Mouse (Mus musculus) neural tube, embryonic 12.5 days (tissue): ENCODE data around the gene Slc44a4. TPM values are rescaled to one million over a fixed set of nuclear protein-coding genes. Genes with fewer than 3 reads are reported as not detected.
A peak's percentile ranks its signal among the peaks of the same experiment; 100 is the strongest.

Source experiments
- ATAC-seq: fragments of 200-750 bp; cut with Nextera tagmentation; 2 replicates; pipeline ENCODE4 v1.8.0; 2017; ENCODE audit warnings: low read depth, mild to moderate bottlenecking, moderate TSS enrichment, moderate library complexity; ENCODE audit not compliant: low FRiP score
- H3K27ac ChIP-seq: fragments of 300-500 bp; sonication (generic); 2 replicates; pipeline ENCODE4 v1.5.1; 2016
- H3K27me3 ChIP-seq: fragments of 300-500 bp; sonication (generic); replicated peaks from 2 replicates; pipeline ENCODE4 v1.6.1; 2016; ENCODE audit warnings: mild to moderate bottlenecking
- H3K36me3 ChIP-seq: fragments of 300-500 bp; sonication (generic); 2 replicates; pipeline ENCODE4 v1.6.1; 2016; ENCODE audit warnings: mild to moderate bottlenecking
- H3K4me1 ChIP-seq: fragments of 300-500 bp; sonication (generic); 2 replicates; pipeline ENCODE4 v1.6.1; 2016
- H3K4me2 ChIP-seq: fragments of 300-500 bp; sonication (generic); replicated peaks from 2 replicates; pipeline ENCODE4 v1.6.1; 2016; ENCODE audit warnings: mild to moderate bottlenecking
- H3K4me3 ChIP-seq: fragments of 300-500 bp; sonication (generic); 2 replicates; pipeline ENCODE4 v1.5.1; 2016
- H3K9ac ChIP-seq: fragments of 300-500 bp; sonication (generic); 2 replicates; pipeline ENCODE4 v1.6.1; 2016; ENCODE audit warnings: mild to moderate bottlenecking
- H3K9me3 ChIP-seq: fragments of 300-500 bp; sonication (generic); 2 replicates; pipeline ENCODE4 v1.6.1; 2016; ENCODE audit warnings: mild to moderate bottlenecking
- WGBS: fragments of 180-500 bp; shearing (Covaris S2); methylation state at CpG from one replicate; pipeline ENCODE4 v1.1.7; 2016; 5-methylcytosine and 5-hydroxymethylcytosine counted together
- polyA plus RNA-seq: library from polyadenylated mRNA; unstranded; fragments of >200 nt; fragmentation: Nextera tagmentation; extraction: Ambion mirVana; gene quantifications from 2 replicates; pipeline ENCODE4 v1.2.1, GENCODE M21; 2016

Gene Slc44a4
- not detected in 2 replicates for polyA plus RNA-seq

- no peaks in the 10 kb centered on the region for H3K27me3 ChIP-seq
- no peak within 1 kb of the TSS for H3K4me2 ChIP-seq
- WGBS, result 34% methylated on average over 18 of the region's 18 CpGs
- no peak within 1 kb of the TSS for H3K27ac ChIP-seq
- no peak for ATAC-seq
- H3K4me1 ChIP-seq, result no peaks in the 10 kb centered on the region
- no peak within 1 kb of the TSS for H3K9ac ChIP-seq
- no peaks in the 10 kb centered on the region for H3K9me3 ChIP-seq
- peaks cover 50% of the 10 kb centered on the region for H3K36me3 ChIP-seq
- H3K4me3 ChIP-seq, result no peak within 1 kb of the TSS
Measured at GRCm38 (mm10) chr17:34913930-34914665, at the start of gene Slc44a4. Gene Slc44a4, plus strand, starts transcription at chr17:34914466.

DNA sequence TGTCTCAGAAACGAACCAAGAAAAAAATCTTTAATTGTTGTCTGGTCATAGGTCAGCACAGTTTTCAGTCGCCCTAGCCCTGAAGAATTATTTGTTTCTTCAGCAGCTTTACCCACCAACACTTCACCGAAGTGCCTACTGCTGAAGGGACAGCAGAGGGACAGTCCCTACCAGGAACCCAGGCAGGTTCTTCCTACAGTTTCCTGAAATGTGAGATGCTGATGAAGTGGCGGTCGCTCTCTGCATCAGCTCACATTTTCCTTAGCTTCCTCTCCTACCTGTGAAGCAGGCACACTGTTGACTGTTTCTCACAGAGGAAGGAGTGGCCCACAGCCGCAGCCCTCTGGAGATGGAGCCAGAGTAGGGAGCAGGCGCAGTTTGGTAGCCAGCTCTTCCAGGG is 48.3 kb upstream of the Slc44a4 start:
- Histone ChIP-seq H3K4me2 (no peak overlapping the region), H3K9me3 (no peaks in the 10 kb centered on the region), H3K4me3 (no peak overlapping the region), H3K4me1 (no peaks in the 10 kb centered on the region), H3K36me3 (no peaks in the 10 kb centered on the region), H3K27me3 (no peaks in the 10 kb centered on the region), H3K9ac (no peak overlapping the region), H3K27ac (no peak overlapping the region)
- 69% methylated on average over 7 of the region's 7 CpGs for WGBS
- no peak for ATAC-seq

DNA sequence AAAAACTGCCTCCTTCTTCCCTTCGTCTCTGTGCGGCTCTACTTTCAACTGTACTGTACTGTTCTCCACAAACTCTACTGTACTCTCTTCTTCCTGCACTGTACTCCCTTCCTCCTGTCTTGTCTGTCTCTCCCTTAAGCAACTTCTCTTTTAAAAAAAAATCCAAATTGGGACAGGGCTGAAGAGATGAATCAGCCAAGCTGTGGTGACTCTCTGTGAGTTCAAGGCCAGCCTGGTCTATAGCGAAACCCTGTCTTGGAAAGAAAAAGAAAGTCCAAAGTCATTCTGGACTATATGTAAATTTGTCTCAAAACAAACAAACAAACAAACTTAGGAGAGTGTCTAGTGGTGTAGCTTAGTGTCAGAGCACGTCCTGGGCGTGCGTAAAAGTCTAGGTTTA is 39.9 kb upstream of the Slc44a4 start:
- Histone ChIP-seq H3K36me3 (no peaks in the 10 kb centered on the region), H3K9me3 (no peaks in the 10 kb centered on the region), H3K27me3 (no peaks in the 10 kb centered on the region), H3K27ac (no peak overlapping the region), H3K9ac (no peak overlapping the region), H3K4me3 (no peak overlapping the region), H3K4me2 (no peak overlapping the region), H3K4me1 (no peaks in the 10 kb centered on the region)
- 94% methylated on average over 6 of the region's 6 CpGs for WGBS
- no peak for ATAC-seq

DNA sequence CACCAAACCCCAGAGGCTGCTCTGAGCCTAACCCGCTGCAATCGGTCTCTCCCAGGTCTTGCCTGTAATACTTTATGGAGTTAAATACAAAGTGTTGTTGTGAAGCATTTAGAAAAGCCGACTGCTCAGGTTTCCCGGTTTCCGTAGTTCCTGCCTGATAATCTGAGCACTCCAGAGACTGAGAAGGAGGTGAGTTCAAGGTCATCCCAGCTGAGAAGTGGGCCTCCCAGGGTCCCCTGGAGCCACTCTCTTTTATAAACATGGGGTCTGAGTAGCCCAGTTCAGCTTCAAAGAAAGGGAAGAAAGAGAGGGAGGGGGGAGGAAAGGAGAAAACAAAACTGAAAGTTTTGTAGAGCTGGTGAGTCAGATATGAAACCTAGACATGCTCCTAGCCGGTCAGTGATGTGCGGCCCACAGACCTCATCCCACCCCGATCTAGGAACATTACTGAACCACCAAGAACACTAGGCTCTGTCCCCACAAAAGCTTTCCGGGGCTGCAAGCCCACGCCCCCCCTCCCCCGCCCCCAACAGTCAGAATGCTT is 34.9 kb upstream of the Slc44a4 start, which contains the start of gene Zbtb12:
Zbtb12 (plus strand) TSS at position 148 of the 544 bp plus-strand sequence.
- Histone ChIP-seq H3K4me1 (no peaks in the 10 kb centered on the region), H3K27me3 (peaks cover 8% of the 10 kb centered on the region), H3K4me3 (no peak within 1 kb of the TSS), H3K27ac (no peak within 1 kb of the TSS), H3K9me3 (no peaks in the 10 kb centered on the region), H3K9ac (no peak within 1 kb of the TSS), H3K4me2 (no peak within 1 kb of the TSS), H3K36me3 (no peaks in the 10 kb centered on the region)
- ATAC-seq, result no peak
- 73% methylated on average over 11 of the region's 11 CpGs for WGBS

DNA sequence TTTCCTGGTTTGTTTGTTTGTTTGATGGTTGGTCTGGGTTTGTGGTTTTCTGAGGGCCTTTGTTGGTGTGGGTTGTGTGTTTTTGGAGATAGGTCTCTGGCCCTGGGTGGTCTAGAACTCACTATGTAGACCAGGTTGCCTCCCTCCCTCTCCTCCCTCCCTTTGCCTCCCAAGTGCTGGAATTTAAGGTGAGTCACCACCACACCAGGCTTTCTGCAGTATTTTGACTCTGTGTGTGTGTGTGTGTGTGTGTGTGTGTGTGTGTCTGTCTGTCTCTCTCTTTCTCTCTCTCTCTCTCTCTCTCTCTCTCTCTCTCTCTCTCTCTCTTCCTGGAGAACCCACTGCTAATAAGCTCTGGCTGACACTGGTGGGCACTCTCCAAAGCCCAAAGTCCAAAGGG is 33.1 kb upstream of the Slc44a4 start:
- Histone ChIP-seq H3K36me3 (no peaks in the 10 kb centered on the region), H3K9me3 (no peaks in the 10 kb centered on the region)
- no peak for ATAC-seq

DNA sequence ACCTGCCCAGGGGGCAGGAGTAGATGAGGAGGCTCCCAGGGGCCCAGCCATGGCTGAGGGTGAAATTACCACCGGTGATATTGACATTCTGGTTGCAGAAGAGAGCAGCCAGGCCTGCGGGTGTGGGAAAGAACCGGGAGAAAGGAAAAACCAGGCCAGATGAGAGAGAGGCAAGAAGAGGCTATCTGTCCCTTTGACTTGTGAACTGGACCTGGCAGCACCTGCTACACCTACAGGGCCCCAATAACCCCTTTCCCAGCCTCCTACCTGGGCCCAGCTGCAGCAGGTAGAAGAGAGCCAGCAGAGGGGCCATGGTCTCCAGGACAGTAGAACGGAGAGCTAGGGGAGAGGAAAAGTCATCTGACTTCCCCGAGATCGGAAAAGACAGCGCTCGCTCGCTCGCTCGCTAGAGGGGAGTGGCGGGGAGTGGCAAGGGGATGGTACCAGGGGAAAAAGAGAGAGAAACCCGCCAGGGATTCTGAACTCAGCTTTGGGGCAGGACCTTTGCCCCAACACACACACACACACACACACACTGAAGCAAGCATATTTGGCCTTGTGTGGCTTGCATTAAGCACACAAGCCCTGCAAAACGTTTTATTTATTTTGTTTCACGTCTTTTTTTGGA is 32.5 kb upstream of the Slc44a4 start, which contains the start of gene Gm20547:
Gm20547 (minus strand) TSS at position 360 of the 628 bp plus-strand sequence.
- Histone ChIP-seq H3K4me3 (no peak within 1 kb of the TSS), H3K27me3 (peaks cover 8% of the 10 kb centered on the region), H3K4me1 (no peaks in the 10 kb centered on the region), H3K9ac (0 out of 2 replicates have a peak within 1 kb of the TSS, but pooled peaks have one; percentile 21), H3K36me3 (no peaks in the 10 kb centered on the region), H3K4me2 (peak within 1 kb of the TSS; percentile 37), H3K9me3 (no peaks in the 10 kb centered on the region), H3K27ac (no peak within 1 kb of the TSS)
- WGBS, result 9% methylated on average over 15 of the region's 15 CpGs
- no peak for ATAC-seq

More for the DNA sequence above, 33.1 kb upstream of the Slc44a4 start:
- Histone ChIP-seq H3K9ac (no peak overlapping the region), H3K4me1 (no peaks in the 10 kb centered on the region), H3K27me3 (peaks cover 8% of the 10 kb centered on the region), H3K4me3 (no peak overlapping the region), H3K27ac (no peak overlapping the region), H3K4me2 (no peak overlapping the region)

DNA sequence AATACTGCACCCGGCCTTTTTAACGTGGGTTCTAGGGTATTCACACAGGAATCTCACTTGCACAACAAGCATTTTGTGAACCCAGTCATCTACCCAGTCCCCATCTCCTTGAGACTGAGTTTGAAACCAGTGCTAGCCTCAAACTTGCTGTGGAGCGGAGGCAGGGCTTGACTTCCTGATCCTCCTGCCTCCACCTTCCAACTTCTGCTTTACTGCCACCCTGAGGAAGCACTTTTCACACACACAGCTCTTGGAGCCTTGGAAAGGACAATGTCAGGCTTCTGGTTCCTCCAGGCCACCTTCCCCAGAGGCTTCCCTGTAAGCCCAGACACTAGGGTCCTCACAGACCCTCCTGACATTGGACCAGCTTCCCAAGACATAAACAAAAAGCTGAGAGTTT is 30.9 kb upstream of the Slc44a4 start:
- ATAC-seq, result no peak
- no peaks in the 10 kb centered on the region for H3K36me3 ChIP-seq
- H3K4me1 ChIP-seq, result no peaks in the 10 kb centered on the region
- no peak overlapping the region for H3K27ac ChIP-seq
- peaks cover 8% of the 10 kb centered on the region for H3K27me3 ChIP-seq
- H3K9ac ChIP-seq, result no peak overlapping the region
- no peaks in the 10 kb centered on the region for H3K9me3 ChIP-seq
- H3K4me2 ChIP-seq, result no peak overlapping the region
- WGBS, result 66% methylated on average over 3 of the region's 3 CpGs
- H3K4me3 ChIP-seq, result no peak overlapping the region

GRCm38 (mm10) chr17:34884704-34885103 is 29.6 kb upstream of the Slc44a4 start:
- no peaks in the 10 kb centered on the region for H3K9me3 ChIP-seq
- H3K9ac ChIP-seq, result no peak overlapping the region
- no peak overlapping the region for H3K27ac ChIP-seq
- peaks cover 8% of the 10 kb centered on the region for H3K27me3 ChIP-seq
- no peak for ATAC-seq
- H3K4me1 ChIP-seq, result no peaks in the 10 kb centered on the region
- no peaks in the 10 kb centered on the region for H3K36me3 ChIP-seq
- WGBS, result 87% methylated on average over 6 of the region's 6 CpGs
- H3K4me3 ChIP-seq, result no peak overlapping the region
- no peak overlapping the region for H3K4me2 ChIP-seq

DNA sequence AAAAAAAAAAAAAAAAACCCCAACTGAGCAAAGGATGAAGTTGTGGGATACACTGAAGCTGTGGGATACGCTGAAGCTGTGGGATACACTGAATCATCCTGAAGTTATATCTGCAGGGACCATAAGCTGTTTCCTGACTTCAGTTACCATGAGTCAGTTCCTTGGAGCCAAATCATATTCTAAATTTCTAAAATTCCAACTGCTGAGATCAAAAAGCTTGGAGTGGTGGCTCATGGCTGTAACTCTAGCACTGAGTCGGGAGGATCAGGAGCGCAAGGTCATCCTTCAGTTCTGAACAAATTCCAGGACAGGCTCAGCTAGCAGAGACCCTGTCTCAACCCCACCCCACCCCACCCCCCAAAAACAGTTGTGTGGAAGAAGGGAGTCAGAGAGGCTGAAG is 28.7 kb upstream of the Slc44a4 start:
- no peaks in the 10 kb centered on the region for H3K4me1 ChIP-seq
- WGBS, result 84% methylated on average over 3 of the region's 3 CpGs
- no peak overlapping the region for H3K4me3 ChIP-seq
- no peak overlapping the region for H3K27ac ChIP-seq
- no peaks in the 10 kb centered on the region for H3K9me3 ChIP-seq
- H3K36me3 ChIP-seq, result no peaks in the 10 kb centered on the region
- H3K27me3 ChIP-seq, result peaks cover 8% of the 10 kb centered on the region
- no peak overlapping the region for H3K4me2 ChIP-seq
- no peak for ATAC-seq
- no peak overlapping the region for H3K9ac ChIP-seq

GRCm38 (mm10) chr17:34887942-34888341 is 26.3 kb upstream of the Slc44a4 start:
- WGBS, result 89% methylated on average over 5 of the region's 5 CpGs
- Histone ChIP-seq H3K4me3 (no peak overlapping the region), H3K27me3 (no peaks in the 10 kb centered on the region), H3K36me3 (no peaks in the 10 kb centered on the region), H3K9me3 (no peaks in the 10 kb centered on the region), H3K9ac (no peak overlapping the region), H3K4me2 (no peak overlapping the region), H3K27ac (no peak overlapping the region), H3K4me1 (no peaks in the 10 kb centered on the region)
- no peak for ATAC-seq

DNA sequence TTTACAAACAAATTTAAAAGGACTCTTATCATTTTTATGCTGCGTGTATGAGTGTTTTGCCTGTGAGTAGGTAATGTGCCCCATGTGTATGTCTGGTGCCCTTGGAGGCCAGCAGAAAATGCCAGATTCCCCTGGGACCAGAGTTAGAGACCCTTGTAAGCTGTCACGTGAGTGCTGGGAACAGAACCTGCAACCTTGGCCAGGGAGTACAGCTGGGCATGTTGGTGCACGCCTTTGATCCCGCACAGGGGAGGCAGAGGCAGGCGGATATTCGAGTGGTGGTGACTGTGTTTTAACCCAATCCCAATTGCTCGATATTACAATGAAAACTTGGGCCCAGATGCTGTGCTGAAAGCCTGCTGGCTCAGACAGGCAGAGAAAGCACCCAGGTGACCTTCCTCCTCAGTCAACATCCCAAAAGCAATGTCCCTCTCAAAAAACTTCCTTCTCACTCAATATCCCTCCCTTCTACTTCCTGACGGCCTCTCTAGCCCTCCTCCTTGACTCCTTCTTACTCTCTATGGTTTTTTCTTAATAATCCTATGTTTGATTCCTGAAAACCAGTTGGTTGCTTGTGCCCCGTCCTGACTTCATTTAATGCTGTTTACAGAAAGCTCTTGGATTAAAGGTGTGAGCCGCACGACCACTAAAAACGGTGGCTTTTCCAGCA is 24.1 kb upstream of the Slc44a4 start:
- Histone ChIP-seq H3K9ac (no peak overlapping the region), H3K27me3 (no peaks in the 10 kb centered on the region), H3K4me1 (peaks cover 10% of the 10 kb centered on the region), H3K4me3 (no peak overlapping the region), H3K4me2 (no peak overlapping the region), H3K9me3 (no peaks in the 10 kb centered on the region), H3K36me3 (no peaks in the 10 kb centered on the region), H3K27ac (no peak overlapping the region)
- no peak for ATAC-seq
- 88% methylated on average over 12 of the region's 12 CpGs for WGBS

- Histone ChIP-seq H3K4me2 (no peak overlapping the region), H3K4me3 (no peak overlapping the region), H3K9ac (no peak overlapping the region), H3K36me3 (peaks cover 7% of the 10 kb centered on the region; the same call in 1 of the 2 replicates), H3K27ac (no peak overlapping the region), H3K27me3 (no peaks in the 10 kb centered on the region), H3K4me1 (peaks cover 21% of the 10 kb centered on the region), H3K9me3 (no peaks in the 10 kb centered on the region)
- 95% methylated on average over 2 of the region's 2 CpGs for WGBS
- ATAC-seq, result no peak
Measured at GRCm38 (mm10) chr17:34891377-34891776, 22.9 kb upstream of the Slc44a4 start.
